Mouse (Mus musculus) stomach, embryonic 14.5 days (tissue): ENCODE measurements around the gene Csrnp3. TPM values are rescaled to one million over a fixed set of nuclear protein-coding genes. Genes with fewer than 3 reads are reported as not detected.

ENCODE experiments used
- ATAC-seq: fragments of 200-750 bp; cut with Nextera tagmentation; 2 replicates; pipeline ENCODE4 v1.8.0; 2017; ENCODE audit warnings: low read depth, moderate TSS enrichment; ENCODE audit not compliant: insufficient number of reproducible peaks, insufficient read depth, low FRiP score
- H3K27ac ChIP-seq: fragments of 300-500 bp; sonication (generic); 2 replicates; pipeline ENCODE4 v1.5.1; 2014; ENCODE audit warnings: mild to moderate bottlenecking, low read length, moderate library complexity, mixed read lengths
- H3K27me3 ChIP-seq: fragments of 300-500 bp; sonication (generic); 2 replicates; pipeline ENCODE4 v1.6.1; 2014; ENCODE audit warnings: low read length, control low read depth, mixed read lengths; ENCODE audit not compliant: control insufficient read depth, insufficient read depth
- H3K36me3 ChIP-seq: fragments of 300-500 bp; sonication (generic); 2 replicates; pipeline ENCODE4 v1.6.1; 2014; ENCODE audit warnings: mild to moderate bottlenecking, control low read depth, low read length, moderate library complexity, mixed read lengths; ENCODE audit not compliant: control insufficient read depth, insufficient read depth
- H3K4me1 ChIP-seq: fragments of 300-500 bp; sonication (generic); 2 replicates; pipeline ENCODE4 v1.6.1; 2014; ENCODE audit warnings: low read length, control low read depth, mixed read lengths; ENCODE audit not compliant: control insufficient read depth, insufficient read depth
- H3K4me2 ChIP-seq: fragments of 300-500 bp; sonication (generic); replicated peaks from 2 replicates; pipeline ENCODE4 v1.6.1; 2014; ENCODE audit warnings: low read depth, low read length, control low read depth
- H3K4me3 ChIP-seq: fragments of 300-500 bp; sonication (generic); 2 replicates; pipeline ENCODE4 v1.5.1; 2014; ENCODE audit warnings: low read depth, low read length, control low read depth
- H3K9ac ChIP-seq: fragments of 300-500 bp; sonication (generic); replicated peaks from 2 replicates; pipeline ENCODE4 v1.6.1; 2014; ENCODE audit warnings: low read depth, mild to moderate bottlenecking, control low read depth, low read length, moderate library complexity, mixed read lengths
- H3K9me3 ChIP-seq: fragments of 300-500 bp; sonication (generic); 2 replicates; pipeline ENCODE4 v1.6.1; 2016; ENCODE audit warnings: low read depth, low read length, control low read depth; ENCODE audit not compliant: control insufficient read depth
- WGBS: fragments of 180-500 bp; shearing (Covaris S2); extraction: QIAGEN DNeasy Blood & Tissue Kit; methylation state at CpG from one replicate; pipeline ENCODE4 v1.1.7; 2014; 5-methylcytosine and 5-hydroxymethylcytosine counted together
- polyA plus RNA-seq: library from polyadenylated mRNA; unstranded; fragments of >200 nt; fragmentation: Nextera tagmentation; extraction: Ambion mirVana; gene quantifications from 2 replicates; pipeline ENCODE4 v1.2.1, GENCODE M21; 2014

The Csrnp3 gene
- polyA plus RNA-seq, 1 experiment from 2014 or later, result 4.2 TPM

- H3K27me3 ChIP-seq, result no peaks in the 10 kb centered on the region
- no peaks in the 10 kb centered on the region for H3K36me3 ChIP-seq
- 98% methylated on average over 1 of the region's 1 CpGs for WGBS
- no peak overlapping the region for H3K4me3 ChIP-seq
- no peak overlapping the region for H3K9ac ChIP-seq
- H3K4me2 ChIP-seq, result no peak overlapping the region
- H3K27ac ChIP-seq, result no peak overlapping the region
- no peak for ATAC-seq
- no peaks in the 10 kb centered on the region for H3K9me3 ChIP-seq
- H3K4me1 ChIP-seq, result no peaks in the 10 kb centered on the region
Observed at GRCm38 (mm10) chr2:65828699-65829098, 16.9 kb upstream of the Csrnp3 start.

GRCm38 (mm10) chr2:65832738-65833395 is 12.7 kb upstream of the Csrnp3 start:
- WGBS, result 65% methylated on average over 11 of the region's 11 CpGs

GRCm38 (mm10) chr2:65833421-65833820 is 12.1 kb upstream of the Csrnp3 start:
- Histone ChIP-seq H3K9me3 (no peaks in the 10 kb centered on the region), H3K27ac (no peak overlapping the region), H3K27me3 (no peaks in the 10 kb centered on the region), H3K4me1 (no peaks in the 10 kb centered on the region), H3K4me2 (no peak overlapping the region), H3K36me3 (no peaks in the 10 kb centered on the region), H3K4me3 (no peak overlapping the region), H3K9ac (no peak overlapping the region)
- 64% methylated on average over 7 of the region's 7 CpGs for WGBS
- ATAC-seq, result no peak

More at GRCm38 (mm10) chr2:65832738-65833395, 12.7 kb upstream of the Csrnp3 start:
- H3K9ac ChIP-seq, result no peak overlapping the region
- H3K36me3 ChIP-seq, result no peaks in the 10 kb centered on the region
- H3K4me1 ChIP-seq, result no peaks in the 10 kb centered on the region
- H3K9me3 ChIP-seq, result no peaks in the 10 kb centered on the region
- no peak overlapping the region for H3K27ac ChIP-seq
- H3K4me2 ChIP-seq, result no peak overlapping the region
- no peak for ATAC-seq
- no peaks in the 10 kb centered on the region for H3K27me3 ChIP-seq
- H3K4me3 ChIP-seq, result no peak overlapping the region

- no peaks in the 10 kb centered on the region for H3K36me3 ChIP-seq
Observed at GRCm38 (mm10) chr2:65841606-65842005, 4.0 kb upstream of the Csrnp3 start.

GRCm38 (mm10) chr2:65842356-65842755 is 3.2 kb upstream of the Csrnp3 start:
- Histone ChIP-seq H3K27ac (no peak overlapping the region), H3K9ac (no peak overlapping the region), H3K9me3 (no peaks in the 10 kb centered on the region), H3K4me1 (no peaks in the 10 kb centered on the region), H3K36me3 (no peaks in the 10 kb centered on the region), H3K4me3 (no peak overlapping the region), H3K4me2 (no peak overlapping the region), H3K27me3 (no peaks in the 10 kb centered on the region)
- ATAC-seq, result no peak
- WGBS, result 33% methylated on average over 3 of the region's 3 CpGs

More at GRCm38 (mm10) chr2:65841606-65842005, 4.0 kb upstream of the Csrnp3 start:
- Histone ChIP-seq H3K4me1 (no peaks in the 10 kb centered on the region), H3K9ac (no peak overlapping the region), H3K27ac (no peak overlapping the region), H3K27me3 (no peaks in the 10 kb centered on the region), H3K4me3 (no peak overlapping the region), H3K4me2 (no peak overlapping the region), H3K9me3 (no peaks in the 10 kb centered on the region)
- ATAC-seq, result no peak
- WGBS, result 37% methylated on average over 3 of the region's 3 CpGs

- Histone ChIP-seq H3K9me3 (no peaks in the 10 kb centered on the region), H3K9ac (no peak overlapping the region), H3K4me3 (peak overlapping the region; percentile 20), H3K4me1 (no peaks in the 10 kb centered on the region), H3K4me2 (peak overlapping the region; percentile 53), H3K27me3 (no peaks in the 10 kb centered on the region), H3K27ac (no peak overlapping the region), H3K36me3 (no peaks in the 10 kb centered on the region)
- no peak for ATAC-seq
- WGBS, result 1% methylated on average over 22 of the region's 22 CpGs
Observed at GRCm38 (mm10) chr2:65846000-65846755, 611 bp downstream of the Csrnp3 start.

GRCm38 (mm10) chr2:65847463-65848110 is 2.0 kb downstream of the Csrnp3 start:
- WGBS, result 43% methylated on average over 7 of the region's 7 CpGs
- no peak for ATAC-seq
- no peaks in the 10 kb centered on the region for H3K27me3 ChIP-seq
- no peaks in the 10 kb centered on the region for H3K4me1 ChIP-seq
- no peak overlapping the region for H3K27ac ChIP-seq
- no peak overlapping the region for H3K9ac ChIP-seq
- H3K4me3 ChIP-seq, result no peak overlapping the region
- no peaks in the 10 kb centered on the region for H3K36me3 ChIP-seq
- no peaks in the 10 kb centered on the region for H3K9me3 ChIP-seq
- no peak overlapping the region for H3K4me2 ChIP-seq

GRCm38 (mm10) chr2:65848706-65849105 is 3.1 kb downstream of the Csrnp3 start:
- no peak overlapping the region for H3K9ac ChIP-seq
- no peak for ATAC-seq
- no peaks in the 10 kb centered on the region for H3K9me3 ChIP-seq
- H3K36me3 ChIP-seq, result no peaks in the 10 kb centered on the region
- H3K4me1 ChIP-seq, result no peaks in the 10 kb centered on the region
- H3K27me3 ChIP-seq, result no peaks in the 10 kb centered on the region
- no peak overlapping the region for H3K4me3 ChIP-seq
- no peak overlapping the region for H3K27ac ChIP-seq
- 56% methylated on average over 8 of the region's 8 CpGs for WGBS
- H3K4me2 ChIP-seq, result no peak overlapping the region
